Mouse (Mus musculus) mesoderm, embryonic 11.5 days (tissue): ENCODE results near the gene Anxa1.
A peak's percentile ranks its signal among the peaks of the same experiment; 100 is the strongest.

Source experiments
- DNase-seq: peaks from one replicate; pipeline ENCODE4 v3.0.0-alpha.2; 2012; ENCODE audit warnings: low read depth, low spot score

Anxa1 gene

DNA sequence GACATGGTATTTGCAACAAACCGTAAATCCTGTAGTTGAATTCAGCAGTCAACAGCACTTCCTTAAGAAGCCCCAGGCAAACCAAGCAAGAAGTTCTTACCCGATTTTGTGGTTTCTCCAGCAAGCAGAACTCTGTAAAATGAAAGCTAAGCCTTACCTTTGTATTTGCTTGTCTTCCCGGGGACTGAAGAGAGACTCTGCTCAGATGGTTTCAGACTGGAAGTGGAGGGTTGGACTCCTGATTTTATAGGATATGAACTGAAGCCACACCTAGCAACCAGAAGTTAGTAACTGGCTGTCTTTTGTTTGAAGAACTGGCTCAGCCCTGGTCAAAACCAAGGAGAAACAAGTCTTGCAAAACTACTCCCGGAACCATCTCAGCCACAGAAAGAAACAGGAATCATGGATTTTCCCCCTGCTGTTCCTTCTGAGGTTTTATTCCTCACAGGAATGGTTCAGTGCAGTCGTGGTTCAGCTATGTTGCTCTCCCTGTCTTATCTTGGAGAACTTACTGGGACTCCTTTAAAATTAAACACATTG, at the start of gene Anxa1:
Gene Anxa1, minus strand, starts transcription at position 490 of the 540 bp plus-strand sequence.
- DNase-seq, result no peak

DNA sequence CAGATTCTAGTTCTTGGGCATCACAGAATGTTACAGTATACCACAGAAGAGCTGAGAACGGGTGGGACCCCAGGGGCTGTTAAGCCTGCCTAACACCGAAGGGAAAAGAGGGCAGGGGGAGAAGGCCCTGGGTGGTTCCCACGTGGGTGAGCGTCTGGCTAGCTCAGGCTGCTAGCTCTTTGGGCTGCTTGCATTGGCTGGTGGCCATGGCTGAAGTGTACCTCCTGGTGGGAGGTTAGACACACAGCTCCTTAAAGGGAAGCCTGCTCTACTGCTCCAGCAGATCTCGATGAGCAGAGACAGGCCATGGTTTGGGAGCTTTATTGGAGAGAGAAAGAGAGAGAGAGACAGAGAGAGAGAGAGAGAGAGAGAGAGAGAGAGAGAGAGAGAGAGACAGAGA, 46.3 kb upstream of the Anxa1 start:
- no peak for DNase-seq

DNA sequence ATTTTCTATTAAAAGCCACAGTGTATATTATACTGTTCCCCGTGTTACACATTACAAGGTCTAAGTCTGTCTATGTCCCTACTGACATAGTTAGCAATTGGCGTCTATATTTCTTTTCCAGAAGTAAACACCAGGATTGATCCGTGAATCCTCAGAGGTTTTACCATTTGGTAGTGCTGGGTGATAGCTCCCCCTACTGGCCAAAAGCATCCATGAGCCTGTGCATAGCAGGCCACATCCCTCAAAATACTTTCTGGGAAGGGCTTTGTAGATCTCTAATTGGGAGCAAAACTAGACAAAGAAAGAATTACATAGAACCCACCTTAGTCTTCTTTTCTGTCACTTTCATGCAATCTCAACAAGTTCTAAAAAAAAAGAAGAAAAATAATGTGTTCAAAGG, 43.8 kb upstream of the Anxa1 start:
- DNase-seq, result peak; percentile 67

DNA sequence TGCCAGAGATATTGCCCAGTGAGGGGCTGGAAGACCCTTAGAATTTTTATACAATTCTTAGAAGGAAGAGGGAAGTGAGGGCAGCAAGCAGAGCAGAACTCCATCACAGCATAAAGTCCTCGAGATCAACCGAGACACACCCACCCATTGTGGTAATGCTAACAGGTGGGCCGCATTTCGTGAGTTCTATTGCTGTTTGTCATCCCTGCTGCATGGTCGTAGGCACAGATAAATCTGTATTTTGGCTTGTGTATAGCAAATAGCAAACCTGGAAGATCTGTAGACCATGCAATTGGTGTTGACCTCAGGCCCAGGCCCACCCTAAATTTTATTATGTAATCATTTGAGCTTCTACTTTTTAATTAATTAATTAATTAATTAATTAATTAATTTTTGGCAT, 43.2 kb upstream of the Anxa1 start:
- DNase-seq, result no peak

DNA sequence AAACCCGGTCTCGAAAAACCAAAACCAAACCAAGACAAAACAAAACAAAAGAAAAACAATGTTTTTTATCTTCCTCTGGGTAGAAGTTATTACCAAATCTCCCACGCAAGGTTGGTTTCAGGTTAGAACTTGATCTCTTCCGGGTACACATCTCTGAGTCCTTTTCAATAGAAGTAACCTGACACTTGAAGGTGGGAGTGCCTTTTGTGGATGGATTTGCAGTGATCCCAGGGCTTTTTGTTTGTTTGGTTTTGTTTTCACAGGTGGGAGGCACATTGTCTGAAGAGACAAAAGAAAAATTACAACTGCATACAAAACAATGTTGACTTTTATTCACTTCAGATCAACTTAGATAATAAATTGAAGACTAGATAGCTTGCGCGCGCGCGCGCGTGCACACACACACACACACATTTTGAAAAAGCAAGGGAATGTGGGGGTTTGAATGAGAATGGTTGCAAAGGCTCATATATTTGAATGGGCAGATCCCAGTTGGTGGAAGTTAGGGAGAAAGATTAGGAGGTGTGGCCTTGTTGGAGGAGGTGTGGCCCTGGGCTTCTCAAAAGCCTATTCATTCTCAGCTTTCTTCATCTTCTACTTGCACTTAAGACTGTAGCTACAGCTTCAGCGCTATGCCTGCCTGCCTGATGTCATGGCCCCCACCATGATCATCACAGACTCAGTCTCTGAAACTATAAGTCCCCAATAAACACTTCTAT, 35.9 kb upstream of the Anxa1 start:
- DNase-seq, result no peak

DNA sequence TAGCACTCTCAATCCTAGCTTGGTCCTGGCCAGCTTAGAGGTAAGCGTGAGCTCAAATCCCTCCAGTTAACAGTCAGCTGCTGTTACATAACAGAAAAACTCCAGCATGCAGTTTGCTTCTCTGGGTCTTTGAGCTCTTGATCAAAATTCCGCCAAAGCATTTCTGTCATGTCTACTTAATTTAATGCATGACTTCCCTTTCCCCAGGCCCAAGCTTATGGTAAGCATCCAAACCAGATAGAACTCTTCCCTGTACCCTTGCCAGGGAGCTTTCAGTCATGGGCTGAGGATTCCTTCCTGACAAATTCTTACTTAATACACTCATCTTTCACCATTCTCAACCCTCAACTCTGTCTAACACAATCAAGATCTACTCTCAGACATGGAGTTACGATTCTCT, 20.5 kb upstream of the Anxa1 start:
- DNase-seq, result no peak

DNA sequence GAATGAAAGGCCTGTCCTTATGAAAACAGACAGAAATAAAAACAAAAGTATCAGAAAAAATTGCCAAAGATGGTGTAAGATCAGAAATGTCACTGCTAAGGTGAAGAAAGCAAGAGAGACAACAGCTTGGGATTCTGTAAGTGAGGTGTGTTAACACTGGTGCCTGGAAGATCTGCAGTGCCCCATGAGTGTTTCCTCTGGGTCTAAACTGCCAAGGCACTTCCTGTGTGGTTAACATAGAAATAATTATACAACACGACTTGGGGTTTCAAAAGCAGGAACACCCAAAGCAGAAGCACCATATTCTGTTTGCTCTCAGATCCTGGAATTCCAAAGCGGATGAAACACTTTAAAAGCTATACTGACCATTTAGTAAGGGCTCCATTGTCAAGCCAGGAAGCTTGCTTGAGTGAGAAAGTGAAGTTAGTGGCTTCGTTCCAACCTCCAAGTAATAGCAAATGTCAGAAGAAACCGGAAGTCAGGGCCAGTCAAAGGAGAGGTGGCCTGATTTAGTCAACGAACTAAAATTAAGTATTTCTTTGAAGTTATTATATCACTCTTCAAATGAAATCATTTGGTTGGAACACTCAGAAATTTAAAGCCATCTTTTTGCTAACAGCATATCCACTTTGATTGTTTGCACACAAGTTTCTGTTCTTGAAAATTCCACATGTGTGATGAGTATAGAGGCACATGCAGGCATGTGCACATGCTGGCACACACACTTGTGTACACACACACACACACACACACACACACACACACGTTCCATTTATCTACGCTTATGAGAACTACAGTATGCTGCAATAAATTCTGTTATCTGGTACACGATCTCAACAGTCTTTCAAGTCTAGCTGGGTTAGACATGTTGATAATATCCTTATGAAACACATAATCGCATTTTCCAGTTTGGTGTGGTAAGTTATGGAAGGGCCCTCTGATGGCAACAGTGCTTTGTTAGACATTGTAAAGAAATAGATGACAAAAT, 19.1 kb upstream of the Anxa1 start:
- no peak for DNase-seq

DNA sequence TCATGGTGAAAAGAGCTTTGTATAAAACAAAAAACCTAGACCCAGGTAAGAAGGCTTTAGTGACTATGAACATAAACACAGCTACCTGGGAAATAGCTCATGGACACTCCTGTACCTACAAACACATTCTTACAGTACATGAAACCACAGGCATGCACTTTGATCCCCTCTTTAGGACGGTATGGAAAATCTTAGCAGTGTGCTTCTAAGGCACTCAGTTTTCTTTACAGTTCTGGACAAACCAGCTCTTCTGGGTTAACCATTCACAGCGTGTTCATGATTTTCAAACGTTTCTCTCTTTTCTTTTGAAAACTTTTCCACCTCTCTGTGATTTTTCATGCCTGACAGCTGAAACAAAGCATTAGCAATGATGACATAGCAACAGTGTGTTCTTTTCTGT, 15.7 kb upstream of the Anxa1 start:
- DNase-seq, result no peak

DNA sequence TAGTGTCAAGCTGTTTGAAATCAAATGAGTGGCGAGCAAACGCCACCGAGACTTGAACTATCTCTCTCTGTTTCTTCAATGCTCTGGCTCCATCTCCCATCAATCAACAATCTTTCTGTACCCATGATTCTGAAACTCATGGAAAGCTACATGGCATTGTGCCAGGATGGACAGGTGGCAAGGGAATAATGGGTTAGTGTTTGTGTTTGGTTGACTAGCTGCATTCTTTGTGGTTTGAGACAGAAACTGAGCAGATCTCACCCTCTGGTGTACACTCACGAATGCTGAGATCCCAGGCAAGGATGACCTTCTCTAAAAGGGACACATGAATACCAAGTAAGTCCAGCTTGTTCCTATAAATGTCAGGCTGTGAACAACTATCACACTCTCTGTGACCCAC, 14.3 kb upstream of the Anxa1 start:
- DNase-seq, result no peak

DNA sequence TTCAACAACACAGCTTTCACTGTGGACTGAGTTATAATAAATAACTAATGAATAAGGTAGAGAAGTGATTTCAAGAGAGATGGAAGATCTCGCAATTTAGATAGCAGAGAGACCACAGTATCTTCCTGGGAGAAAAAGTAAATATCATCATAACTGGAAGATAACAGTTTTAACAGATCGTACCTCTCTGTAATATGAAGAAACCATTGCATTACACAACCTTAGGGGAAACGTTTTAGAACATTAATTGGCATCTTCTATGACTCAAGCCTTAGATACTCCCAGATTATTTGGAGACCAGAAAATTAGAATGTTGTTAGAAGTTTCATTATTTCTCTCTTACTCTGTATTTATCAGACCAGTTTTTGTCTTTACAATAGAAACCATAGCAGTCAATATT, 13.0 kb upstream of the Anxa1 start:
- no peak for DNase-seq

DNA sequence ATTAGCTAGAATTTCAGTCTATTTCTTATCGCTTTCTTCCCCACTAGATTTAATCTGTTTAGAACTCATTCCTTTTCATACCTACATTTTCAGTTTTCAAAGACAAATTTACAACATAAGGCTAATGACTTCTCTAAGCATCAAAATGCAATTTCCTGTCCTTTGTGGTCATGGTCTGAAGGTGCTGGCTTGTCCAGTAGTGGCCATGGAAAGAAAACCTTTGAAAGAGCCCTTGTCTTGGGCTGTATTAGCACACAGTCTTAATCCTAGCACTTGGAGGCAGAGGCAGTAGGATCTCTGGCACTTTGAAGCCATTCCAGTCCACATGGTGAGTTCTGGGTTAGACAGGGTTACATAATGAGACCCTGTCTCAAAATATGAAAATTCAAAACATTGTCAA, 12.5 kb upstream of the Anxa1 start:
- no peak for DNase-seq

DNA sequence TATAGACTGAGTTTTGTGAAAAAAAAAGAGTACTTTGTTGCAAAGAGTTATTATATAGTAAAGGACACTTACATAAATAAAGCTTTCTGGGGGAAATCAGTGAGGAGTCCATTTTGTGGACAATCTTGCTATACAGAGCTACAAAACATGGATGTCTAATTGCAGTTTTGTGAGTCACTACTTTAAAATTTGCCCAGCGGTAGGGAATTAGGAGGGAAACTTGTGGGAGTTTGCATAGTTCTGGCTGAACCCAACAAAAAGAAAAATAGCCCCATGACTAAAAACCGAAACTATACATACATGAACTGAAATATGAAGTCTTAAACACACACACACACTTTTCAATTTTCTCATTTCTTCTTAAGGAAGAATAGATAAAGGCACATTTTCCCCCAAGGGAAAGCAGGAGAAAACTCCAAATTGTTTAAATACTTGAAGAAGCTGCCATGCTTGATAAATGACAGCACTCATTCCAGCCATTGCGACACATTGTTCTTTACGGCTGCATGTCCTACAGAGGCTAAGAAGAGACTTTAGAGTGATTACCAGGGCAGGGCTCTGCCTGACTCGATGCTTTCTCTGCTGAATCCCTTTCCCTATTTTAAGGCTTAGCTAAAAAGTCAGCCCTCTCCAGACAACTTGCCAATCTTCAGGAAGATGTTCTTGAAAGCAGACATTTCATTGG, 11.9 kb upstream of the Anxa1 start:
- no peak for DNase-seq

DNA sequence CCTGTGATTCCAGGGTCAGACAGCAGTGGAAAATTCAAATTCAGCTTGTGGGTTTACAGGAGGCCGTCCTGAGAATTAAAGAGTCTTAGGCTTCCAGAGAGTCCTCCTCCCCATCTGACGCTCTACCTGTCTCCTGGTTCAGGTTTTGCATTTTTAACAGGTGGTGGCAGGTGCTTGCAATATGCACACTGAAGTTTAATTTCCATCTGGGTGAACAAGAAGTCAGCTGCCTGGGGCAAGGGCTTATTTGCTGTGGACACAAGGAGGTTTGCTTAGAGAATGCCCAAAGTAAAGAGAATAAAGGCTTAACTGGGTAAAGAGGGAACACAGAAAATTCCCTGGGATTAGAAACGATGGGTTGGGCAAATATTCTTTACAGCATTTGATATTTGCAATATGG, 11.2 kb upstream of the Anxa1 start:
- DNase-seq, result no peak

DNA sequence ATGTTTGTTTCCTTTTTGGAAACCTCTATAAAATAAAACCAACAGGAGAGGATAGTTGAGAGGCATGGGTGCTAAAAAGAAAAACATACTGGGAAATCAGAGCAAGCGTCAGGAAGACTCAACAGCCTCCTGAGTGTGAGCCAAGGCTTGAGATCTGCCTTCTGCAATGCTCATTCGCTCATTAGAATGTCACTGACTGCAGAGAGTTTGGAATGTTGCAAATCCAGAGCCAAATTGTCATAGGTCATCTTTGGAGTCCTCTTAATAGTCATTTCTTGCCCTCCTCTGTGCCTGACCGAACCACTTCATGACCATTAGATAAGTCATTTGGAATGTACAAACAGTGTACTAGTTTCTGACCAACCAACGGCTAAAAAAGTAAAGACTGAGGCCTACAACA, 8.4 kb upstream of the Anxa1 start:
- DNase-seq, result no peak

DNA sequence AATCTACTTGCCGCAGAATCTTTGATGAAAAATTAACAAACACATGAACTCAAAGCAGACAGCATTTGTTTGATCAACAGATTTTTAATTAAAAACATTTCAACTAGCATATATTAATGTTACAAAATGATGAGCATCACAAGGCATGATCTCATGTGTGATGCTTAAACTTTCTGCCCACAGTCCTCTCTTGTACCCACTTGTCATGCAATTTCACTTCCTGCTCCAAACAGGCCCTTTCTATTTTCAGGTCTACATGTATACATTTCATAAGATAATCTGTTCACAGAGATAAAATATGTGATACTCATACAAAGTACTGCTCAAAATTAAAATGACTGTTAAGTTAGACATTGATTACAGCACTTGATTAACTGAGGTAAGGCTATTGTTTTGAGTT, 6.3 kb upstream of the Anxa1 start:
- no peak for DNase-seq

DNA sequence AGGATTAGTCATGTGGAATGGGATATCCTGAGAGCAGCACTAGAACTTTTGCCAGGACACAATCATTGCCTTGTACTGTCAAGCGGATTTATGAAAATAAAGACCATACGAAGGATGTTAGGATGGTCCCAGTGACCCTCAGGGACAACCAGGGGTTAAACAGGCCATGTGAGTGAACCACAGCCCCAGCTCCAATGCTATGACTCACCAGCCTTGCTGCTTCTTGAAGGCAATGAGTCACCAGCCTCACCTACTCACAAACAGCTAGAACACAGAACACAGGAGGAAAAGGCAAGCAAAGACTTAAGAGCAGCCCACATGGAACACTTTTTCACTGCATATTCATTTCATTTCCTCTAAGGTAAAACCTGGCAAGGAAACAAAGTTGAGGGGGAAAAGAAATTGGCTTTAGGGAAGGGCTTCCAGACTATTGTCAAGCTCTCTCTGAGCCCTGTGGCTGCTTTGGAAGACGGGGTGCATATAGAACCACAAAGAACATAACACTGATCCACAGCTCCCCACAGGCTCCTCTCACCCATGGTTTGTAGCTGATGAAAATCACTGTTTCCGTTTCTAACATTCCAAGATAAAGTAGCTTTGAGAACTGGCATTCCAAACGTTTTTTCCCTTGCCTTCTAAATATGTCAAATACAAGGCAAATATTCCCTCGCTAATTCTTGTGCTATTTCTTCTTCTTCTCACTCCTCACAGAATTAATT, 3.0 kb upstream of the Anxa1 start:
- no peak for DNase-seq

DNA sequence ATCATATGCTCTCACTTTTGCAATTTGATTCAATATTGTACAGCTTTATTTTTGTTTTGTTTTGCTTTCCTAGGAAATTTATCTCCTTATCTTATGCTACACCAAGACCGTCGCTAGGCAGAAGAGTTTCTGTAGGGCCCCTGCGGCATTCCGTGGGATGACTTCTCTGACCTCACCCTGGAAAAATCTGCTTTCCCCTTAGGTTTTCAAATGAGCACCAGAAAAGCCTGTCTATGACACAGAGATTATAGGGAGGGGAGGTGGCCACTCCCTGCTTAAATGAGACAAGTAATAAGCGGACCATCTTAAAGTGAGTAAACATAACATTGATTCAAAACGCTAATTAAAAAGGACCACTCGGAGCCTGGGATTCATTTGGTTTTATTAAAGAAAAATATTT, 1.0 kb downstream of the Anxa1 start:
- no peak for DNase-seq

DNA sequence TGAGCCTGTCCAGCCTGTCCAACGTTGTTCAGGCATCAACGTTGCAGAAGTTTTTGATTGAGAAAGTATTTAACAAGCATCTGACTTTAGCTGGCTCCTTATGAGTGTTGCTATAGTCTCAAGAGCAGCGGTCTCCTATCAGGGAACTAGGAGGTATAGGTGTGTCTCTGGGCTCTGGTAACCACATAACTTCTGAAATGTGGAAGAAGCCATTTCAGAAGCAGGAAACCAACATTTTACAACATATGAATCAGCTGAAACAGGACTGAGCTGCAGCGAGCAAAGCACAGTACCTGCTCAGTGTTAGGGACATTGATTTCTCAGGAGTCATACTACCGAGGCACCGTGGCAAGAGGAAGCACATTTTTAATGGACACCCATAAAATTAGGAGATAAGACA, 1.5 kb downstream of the Anxa1 start:
- DNase-seq, result no peak

DNA sequence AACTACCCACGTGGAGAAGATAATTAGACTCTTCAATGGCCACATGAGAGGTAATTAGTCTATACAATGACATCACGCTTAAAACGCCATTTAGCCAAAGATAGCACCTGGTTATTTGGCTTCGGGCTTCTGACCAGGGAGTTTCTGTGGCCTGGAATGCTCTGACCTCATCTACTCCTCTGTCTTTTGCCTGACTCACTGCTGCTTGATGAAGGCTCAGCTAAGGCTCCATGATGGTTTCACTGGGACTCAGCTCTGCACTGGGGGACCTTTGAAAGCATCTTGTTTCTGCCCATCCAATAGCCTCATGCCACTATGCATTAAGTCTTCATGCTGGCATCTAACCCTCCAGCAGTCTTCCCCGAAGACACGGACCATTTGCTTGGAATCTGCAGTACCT, 2.5 kb downstream of the Anxa1 start:
- DNase-seq, result no peak

DNA sequence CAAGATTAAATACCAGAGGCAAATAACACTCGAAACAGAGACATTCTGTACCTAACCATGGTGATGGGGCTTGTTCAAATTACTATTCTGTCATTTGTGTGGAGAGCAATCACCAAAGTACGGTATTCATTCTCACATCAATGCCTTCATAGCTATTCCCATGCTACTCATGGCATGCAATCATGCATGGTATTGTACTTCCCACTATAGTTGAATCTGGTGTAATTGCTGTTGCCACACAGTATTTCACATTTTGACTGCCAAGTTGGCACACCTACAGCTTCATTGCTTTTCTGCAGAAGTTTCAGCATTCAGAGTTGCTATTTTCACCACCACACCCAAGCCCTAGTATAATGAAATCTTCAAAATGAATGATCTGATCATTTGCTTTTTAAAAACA, 4.4 kb downstream of the Anxa1 start:
- DNase-seq, result no peak

DNA sequence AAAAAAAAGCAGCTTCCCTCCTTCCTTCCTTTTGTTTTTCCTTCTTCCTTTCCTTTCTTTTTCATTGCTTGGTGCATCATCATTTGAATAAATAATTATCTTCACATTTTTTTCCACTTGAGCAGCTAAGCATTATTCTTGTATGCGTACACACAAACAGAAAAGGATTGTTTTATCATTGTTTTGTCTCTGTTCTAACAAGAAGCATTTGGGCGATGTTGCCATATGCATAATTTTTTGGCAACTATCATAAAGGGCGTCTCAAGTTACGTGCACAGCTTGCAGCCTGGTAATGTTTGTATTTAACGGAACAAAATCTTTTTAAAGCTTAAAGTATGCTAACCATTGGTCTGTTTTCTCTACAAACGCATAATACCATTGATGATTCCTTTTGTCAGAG, 5.1 kb downstream of the Anxa1 start:
- no peak for DNase-seq
